Mouse (Mus musculus) liver, adult 2 months (tissue): ENCODE data around the gene Tent4b.

ENCODE experiments used
- CTCF ChIP-seq: fragments of 200-500 bp; IDR thresholded peaks from 2 replicates; pipeline ENCODE4 v1.5.1; 2011; ENCODE audit warnings: low read depth, low read length, control low read depth
- POLR2A ChIP-seq: fragments of 200-500 bp; IDR thresholded peaks from 2 replicates; pipeline ENCODE4 v1.6.1; 2011; ENCODE audit warnings: low read length, control low read depth; ENCODE audit not compliant: insufficient read depth; ENCODE audit errors: extremely low read depth

DNA sequence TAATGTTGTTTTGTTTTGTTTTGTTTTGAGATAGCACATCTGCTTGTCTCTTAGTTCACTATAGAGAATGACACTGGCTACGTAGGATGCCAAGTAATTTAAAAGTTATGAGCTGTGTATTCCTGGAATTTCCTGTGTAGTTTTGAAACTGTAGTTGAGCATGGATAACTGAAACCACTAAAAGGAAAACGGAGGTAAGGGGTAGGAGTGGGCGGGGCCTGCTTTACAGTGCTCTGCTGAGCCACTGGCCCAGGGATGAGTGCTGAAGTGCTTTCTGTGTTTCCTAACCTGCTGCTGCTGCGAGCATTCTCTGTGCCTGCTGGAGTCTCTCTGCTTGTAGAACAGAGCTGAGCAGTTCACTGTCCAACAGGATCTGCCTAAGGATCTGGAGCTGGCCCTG, 22.3 kb downstream of the Tent4b start:
- TF ChIP-seq CTCF (no peak), POLR2A (no peak)
